Mouse (Mus musculus) urinary bladder, postnatal 10 days (tissue): ENCODE measurements around the gene Bcl9.

Experiments
- DNase-seq: peaks from one replicate; pipeline ENCODE4 v3.0.0; 2022; ENCODE audit warnings: low spot score

Bcl9 gene

DNA sequence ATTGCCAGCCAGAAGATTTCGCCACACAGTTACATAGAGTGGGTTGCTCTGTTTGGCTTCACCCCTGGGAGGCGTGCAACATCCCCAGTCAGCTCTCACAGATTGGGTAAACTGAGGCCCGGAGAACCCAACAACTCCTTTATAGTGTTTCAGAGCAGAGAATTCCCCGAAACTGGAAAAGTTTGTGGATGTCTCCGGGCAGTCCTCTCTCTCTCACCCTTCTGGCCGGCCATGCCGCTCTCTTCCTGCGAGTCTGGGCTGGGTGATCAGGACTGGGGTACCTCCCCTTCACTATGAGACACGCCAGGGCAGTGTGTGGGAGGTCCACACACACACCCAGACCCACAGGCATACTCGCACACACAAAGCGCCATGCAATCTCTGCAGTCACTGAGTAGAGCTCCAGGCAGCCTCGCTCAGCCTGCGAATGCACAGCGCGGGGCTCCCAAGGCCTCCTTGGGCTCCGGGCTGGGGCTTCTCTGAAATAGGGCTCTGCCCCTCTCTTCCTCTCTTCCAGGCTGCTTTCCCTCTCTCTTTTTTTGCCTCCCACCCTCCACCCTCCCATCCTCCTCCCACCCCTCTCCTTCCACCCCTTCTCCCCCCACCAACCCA, 670 bp downstream of the Bcl9 start:
- DNase-seq, result no peak

- DNase-seq, result no peak
Measured at GRCm38 (mm10) chr3:97294334-97294733, 3.4 kb downstream of the Bcl9 start.

GRCm38 (mm10) chr3:97284878-97285277, 12.8 kb downstream of the Bcl9 start:
- no peak for DNase-seq

GRCm38 (mm10) chr3:97284056-97284455, 13.7 kb downstream of the Bcl9 start:
- DNase-seq, result no peak

- no peak for DNase-seq
Measured at GRCm38 (mm10) chr3:97281426-97281825, 16.3 kb downstream of the Bcl9 start.

- no peak for DNase-seq
Measured at GRCm38 (mm10) chr3:97275708-97276107, 22.0 kb downstream of the Bcl9 start.

GRCm38 (mm10) chr3:97274516-97275230, 23.0 kb downstream of the Bcl9 start:
- DNase-seq, result no peak

DNA sequence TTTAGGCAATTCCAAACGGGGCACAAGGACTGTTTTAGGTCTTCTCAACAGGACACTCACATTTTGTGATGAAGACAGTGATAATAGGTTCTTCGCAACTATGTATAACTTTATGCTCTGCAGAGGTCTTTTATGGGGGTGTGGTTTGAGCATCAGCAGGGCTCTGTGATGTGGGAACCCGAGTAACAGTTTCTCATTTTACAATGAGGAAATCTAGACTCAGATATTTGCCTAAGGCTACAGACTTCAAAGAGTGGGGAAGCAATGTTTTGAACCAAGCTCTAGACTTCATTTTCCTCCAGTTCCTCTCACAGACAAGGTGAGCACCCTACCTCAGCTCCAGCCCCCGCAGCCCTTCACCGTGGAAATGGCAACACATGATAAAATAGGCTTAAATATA, 23.8 kb downstream of the Bcl9 start:
- DNase-seq, result no peak

GRCm38 (mm10) chr3:97265667-97266415, 31.9 kb downstream of the Bcl9 start:
- no peak for DNase-seq

DNA sequence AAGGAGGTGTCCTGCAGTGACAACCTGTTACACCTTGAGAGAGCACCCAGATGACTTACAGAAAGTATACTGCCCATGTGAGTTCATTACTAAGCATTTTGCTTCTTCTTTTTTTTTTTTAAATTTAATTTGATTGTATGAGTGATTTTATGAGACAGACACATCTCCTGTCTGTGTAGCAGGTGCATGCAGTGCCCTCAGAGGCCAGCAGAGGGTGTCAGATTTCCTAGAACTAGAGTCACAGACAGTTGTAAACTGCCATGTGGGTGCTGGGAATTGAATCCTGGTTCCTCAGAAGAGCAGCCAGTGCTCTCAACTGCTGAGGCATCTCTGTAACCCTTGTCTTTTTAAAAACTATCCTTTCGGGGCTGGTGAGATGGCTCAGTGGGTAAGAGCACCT, 35.5 kb downstream of the Bcl9 start:
- DNase-seq, result no peak

GRCm38 (mm10) chr3:97255706-97256339, 41.9 kb downstream of the Bcl9 start:
- no peak for DNase-seq

- DNase-seq, result no peak
Measured at GRCm38 (mm10) chr3:97254861-97255465, 42.8 kb downstream of the Bcl9 start.

- DNase-seq, result no peak
Measured at GRCm38 (mm10) chr3:97253823-97254600, 43.7 kb downstream of the Bcl9 start.

DNA sequence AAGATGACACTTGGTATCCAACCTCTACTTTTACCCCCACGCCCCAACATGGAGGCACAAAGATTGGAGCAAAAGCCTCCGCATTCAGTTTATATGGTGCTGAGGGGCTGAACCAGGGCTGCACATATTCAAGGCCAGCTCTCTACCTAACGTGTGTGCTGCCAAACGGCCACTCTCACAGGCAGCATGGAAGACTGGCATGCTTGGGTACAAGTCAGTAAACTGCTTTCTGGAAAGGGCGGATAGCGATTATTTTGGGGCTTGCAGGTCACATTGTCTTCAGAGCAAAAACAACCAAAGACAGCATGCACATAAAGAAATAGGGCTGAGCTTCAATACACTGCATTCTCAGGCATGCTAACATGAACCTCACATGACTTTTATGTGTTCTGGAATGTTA, 44.8 kb downstream of the Bcl9 start:
- DNase-seq, result no peak

GRCm38 (mm10) chr3:97242629-97243167, 55.0 kb downstream of the Bcl9 start:
- no peak for DNase-seq

GRCm38 (mm10) chr3:97241826-97242225, 55.9 kb downstream of the Bcl9 start:
- DNase-seq, result no peak

DNA sequence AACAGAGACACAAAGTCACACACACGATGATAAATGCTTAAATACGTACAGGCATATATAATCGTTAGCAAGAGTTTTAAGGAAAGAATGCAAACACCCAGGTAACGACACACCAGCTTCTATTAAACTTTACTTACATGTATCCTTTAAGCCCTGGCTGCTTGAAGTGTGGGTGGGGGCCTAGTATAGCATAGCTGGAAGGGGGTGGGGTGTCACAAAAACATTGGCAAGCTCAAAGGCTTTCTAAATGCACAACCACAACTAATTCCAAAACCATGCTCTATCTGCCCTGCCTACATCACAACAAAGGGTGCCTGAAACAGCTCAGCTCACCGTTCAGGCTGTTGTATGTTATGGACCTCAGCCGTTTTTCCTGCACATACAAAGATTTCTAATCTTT, 57.9 kb downstream of the Bcl9 start:
- no peak for DNase-seq

DNA sequence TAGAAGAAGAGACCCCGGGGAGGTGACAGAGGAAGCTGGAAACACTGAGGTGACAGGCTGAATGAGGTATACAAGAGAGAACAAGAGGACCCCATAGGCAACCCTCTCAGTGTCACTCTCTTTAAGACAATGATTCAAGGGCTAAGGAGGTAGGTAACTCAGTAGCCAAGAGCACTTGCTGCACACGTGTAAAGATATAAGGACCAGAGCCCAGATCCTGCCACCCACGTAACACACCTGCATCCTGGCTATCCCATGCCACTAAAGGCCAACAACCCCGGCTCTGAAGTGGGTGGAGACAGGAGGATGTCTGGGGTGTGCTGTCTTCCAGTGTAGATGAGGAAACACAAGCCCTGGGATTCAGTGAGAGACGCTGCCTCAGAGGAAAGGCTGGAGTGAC, 58.4 kb downstream of the Bcl9 start:
- no peak for DNase-seq

DNA sequence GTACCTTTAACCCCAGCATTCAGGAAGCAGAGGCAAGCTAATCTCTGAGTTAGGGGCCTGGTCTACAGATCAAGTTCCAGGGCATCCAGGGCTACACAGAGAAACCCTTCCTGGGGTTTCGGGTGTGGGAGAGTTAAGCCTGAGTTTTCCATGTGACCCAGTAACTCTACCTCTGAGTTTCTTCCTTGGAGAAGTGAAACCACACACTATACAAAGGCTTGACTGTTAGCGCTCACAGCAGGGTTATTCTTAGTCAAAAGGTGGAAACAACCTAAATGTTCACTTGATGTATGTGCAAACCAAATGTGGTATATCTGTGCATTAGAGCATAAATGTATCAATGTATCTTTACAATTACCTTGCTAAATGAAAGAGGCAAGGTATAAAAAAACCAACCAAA, 59.2 kb downstream of the Bcl9 start:
- DNase-seq, result no peak

- no peak for DNase-seq
Measured at GRCm38 (mm10) chr3:97237403-97237802, 60.3 kb downstream of the Bcl9 start.

- DNase-seq, result no peak
Measured at GRCm38 (mm10) chr3:97234797-97235196, 62.9 kb downstream of the Bcl9 start.
